Mouse (Mus musculus): ENCODE measurements at regions not wholly inside any gene's neighbourhood (a gene's known extent, or its start where the extent isn't known, plus 50 kb on each side); places are given as distances from the start of the nearest gene placed in this dataset.

DNA sequence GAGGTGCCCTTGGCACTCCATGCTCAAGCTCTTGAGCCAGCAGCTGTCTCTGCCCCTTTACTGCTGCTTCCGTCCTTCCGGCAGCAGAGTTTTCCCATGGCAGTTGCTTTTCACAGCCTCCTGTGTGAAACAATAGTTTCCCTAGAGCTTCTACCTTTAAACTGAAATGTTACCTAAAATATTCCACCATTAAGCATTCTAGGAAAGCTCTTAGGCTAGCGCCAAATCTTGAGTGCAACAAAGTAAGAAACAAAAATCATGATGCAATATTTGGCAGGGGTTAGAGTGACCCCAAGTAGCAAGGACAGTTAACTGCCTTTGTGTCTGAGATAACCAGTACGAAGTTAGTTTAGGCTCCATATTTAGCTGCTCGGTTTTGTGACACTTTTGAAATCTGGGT, 830.3 kb upstream of the Tenm2 start:
- Histone ChIP-seq H3K4me3 (ENCODE audit: insufficient read depth, low read length) (no peak overlapping the region), H3K4me1 (ENCODE audit: control insufficient read depth, insufficient read depth, low read length) (no peaks in the 10 kb centered on the region), H3K27ac (ENCODE audit: insufficient read depth, low read length) (no peak overlapping the region)
- TF ChIP-seq POLR2A (IDR thresholded peaks at IDR 0.05; ENCODE audit: extremely low read depth, insufficient read depth, low read length) (no peak), CTCF (IDR thresholded peaks at IDR 0.05; ENCODE audit: extremely low read depth, insufficient read depth, low read length) (no peak)

DNA sequence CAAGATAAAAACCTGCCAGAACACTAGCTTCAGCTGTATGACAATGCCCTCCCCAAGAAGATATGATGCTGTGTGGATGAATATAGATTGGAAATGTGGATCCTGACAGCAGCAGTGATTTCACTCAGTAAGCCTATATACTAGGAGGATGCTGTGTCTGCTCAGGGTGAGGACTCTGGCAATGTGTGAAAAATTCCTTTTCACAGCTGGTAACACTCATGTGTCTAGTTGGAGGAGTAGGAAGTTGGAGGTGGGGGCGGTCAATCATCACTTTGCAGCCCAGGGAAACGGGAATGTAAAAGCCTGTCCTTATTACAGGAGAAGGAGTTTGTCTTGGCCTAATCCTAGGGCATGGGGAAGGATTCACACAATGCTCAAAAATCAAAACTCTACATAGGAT, 824.3 kb upstream of the Tenm2 start:
- Histone ChIP-seq H3K4me1 (ENCODE audit: control insufficient read depth, insufficient read depth, low read length) (no peaks in the 10 kb centered on the region; the same call in 1 of the 2 replicates), H3K4me3 (ENCODE audit: insufficient read depth, low read length) (no peak overlapping the region), H3K27ac (ENCODE audit: insufficient read depth, low read length) (peak overlapping the region; percentile 96)
- TF ChIP-seq CTCF (IDR thresholded peaks at IDR 0.05; ENCODE audit: extremely low read depth, insufficient read depth, low read length): no peak
- no peak for TF ChIP-seq POLR2A (IDR thresholded peaks at IDR 0.05; ENCODE audit: extremely low read depth, insufficient read depth, low read length)

DNA sequence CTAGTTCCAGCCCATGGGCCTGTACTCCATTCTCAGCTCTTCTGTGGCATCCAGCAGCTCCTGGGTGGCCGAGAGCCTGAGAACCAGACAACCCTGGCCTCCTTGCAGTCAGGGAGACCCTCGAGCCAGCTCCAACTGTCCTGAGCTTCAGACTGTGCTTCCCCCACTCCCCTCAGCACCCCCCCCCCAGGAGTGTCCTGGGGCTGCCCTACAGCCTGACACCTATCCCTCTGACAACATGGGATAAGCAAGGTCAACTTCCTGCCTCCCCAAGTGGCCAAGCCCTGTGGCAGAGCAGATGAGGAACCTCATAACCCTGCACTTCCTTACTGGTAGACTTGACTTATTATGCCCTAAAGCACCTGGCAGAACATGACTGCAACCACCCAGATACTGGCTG, 823.1 kb upstream of the Tenm2 start:
- no peak for TF ChIP-seq CTCF (IDR thresholded peaks at IDR 0.05; ENCODE audit: extremely low read depth, insufficient read depth, low read length)
- TF ChIP-seq POLR2A (IDR thresholded peaks at IDR 0.05; ENCODE audit: extremely low read depth, insufficient read depth, low read length): no peak
- H3K4me3 ChIP-seq (ENCODE audit: insufficient read depth, low read length): no peak overlapping the region
- no peaks in the 10 kb centered on the region; the same call in 1 of the 2 replicates for H3K4me1 ChIP-seq (ENCODE audit: control insufficient read depth, insufficient read depth, low read length)
- no peak overlapping the region for H3K27ac ChIP-seq (ENCODE audit: insufficient read depth, low read length)

DNA sequence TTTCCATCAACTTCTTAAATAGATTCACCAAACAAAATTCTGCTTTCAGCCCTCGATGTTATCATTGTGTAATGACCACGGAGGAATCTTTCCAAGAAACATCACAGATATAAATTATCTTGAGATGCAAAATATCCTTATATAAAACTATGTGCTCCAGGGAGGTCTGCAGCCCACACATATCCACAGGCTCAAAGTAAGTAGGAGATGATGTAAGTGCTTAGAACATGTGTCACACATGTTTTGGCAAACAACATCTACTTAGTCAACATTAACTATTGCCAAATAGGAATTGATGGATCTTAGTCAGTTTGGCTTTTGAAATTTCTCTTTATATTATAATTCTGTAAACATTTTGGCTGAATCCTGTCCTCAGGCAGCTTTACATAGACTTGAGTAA, 800.8 kb upstream of the Tenm2 start:
- no peak overlapping the region for H3K4me3 ChIP-seq (ENCODE audit: insufficient read depth, low read length)
- H3K27ac ChIP-seq (ENCODE audit: insufficient read depth, low read length): no peak overlapping the region
- no peaks in the 10 kb centered on the region for H3K4me1 ChIP-seq (ENCODE audit: control insufficient read depth, insufficient read depth, low read length)
- TF ChIP-seq CTCF (IDR thresholded peaks at IDR 0.05; ENCODE audit: extremely low read depth, insufficient read depth, low read length) (no peak), POLR2A (IDR thresholded peaks at IDR 0.05; ENCODE audit: extremely low read depth, insufficient read depth, low read length) (no peak)

DNA sequence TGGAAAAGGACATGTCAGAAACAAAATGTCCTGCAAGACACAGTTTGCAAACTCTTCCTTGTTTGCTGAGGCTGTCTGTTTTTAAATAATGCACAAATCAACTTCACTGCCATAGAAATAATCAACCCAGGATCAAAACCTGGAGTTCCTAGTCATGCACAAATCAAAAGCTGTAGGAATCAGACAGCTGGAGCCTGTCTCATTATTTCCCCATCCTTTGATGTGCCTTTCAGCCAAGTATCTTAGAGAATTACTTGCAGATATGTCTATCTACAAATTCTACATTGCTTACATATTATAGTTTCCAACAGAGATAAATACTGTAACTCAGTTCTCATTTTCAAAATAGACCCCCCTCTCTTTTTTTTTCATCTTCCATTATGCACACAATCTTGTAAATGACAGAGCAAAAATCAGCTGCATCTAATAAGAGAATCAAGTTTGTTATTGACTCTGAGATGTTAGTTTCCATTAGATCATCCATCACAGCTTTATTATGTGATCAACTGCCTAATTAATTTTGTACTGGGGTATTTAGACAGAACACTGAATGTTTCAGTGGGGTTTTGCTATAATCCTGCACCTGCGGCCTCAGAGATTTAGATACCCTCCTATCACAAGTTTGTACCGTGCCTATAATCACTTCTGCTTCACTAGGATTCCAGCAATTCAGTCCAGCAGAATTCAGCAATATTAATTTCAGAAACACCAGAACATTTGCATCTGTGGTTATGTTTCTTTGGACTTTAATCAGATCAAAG, 798.9 kb upstream of the Tenm2 start:
- no peak overlapping the region for H3K27ac ChIP-seq (ENCODE audit: insufficient read depth, low read length)
- no peaks in the 10 kb centered on the region for H3K4me1 ChIP-seq (ENCODE audit: control insufficient read depth, insufficient read depth, low read length)
- no peak overlapping the region for H3K4me3 ChIP-seq (ENCODE audit: insufficient read depth, low read length)
- TF ChIP-seq CTCF (IDR thresholded peaks at IDR 0.05; ENCODE audit: extremely low read depth, insufficient read depth, low read length): no peak
- no peak for TF ChIP-seq POLR2A (IDR thresholded peaks at IDR 0.05; ENCODE audit: extremely low read depth, insufficient read depth, low read length)

DNA sequence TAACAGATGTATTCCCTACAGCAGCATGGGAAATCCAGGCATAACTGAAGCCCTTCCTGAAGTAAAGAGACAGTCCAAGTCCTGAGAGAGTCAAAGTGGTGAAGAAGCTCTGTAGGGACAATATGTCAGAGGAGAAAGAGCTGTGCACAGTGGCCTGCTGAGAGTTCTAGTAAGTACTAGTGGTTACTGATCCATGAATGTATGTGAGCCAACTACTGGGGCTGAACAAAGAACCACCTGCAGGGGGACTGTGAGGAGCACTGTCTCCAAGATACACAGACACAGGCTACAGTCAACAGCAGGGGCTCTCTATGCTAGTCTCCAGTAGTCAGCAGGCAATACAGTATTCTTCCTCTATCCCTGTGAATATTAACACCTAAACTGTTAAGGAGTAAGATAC, 785.9 kb upstream of the Tenm2 start:
- TF ChIP-seq CTCF (IDR thresholded peaks at IDR 0.05; ENCODE audit: extremely low read depth, insufficient read depth, low read length) (no peak), POLR2A (IDR thresholded peaks at IDR 0.05; ENCODE audit: extremely low read depth, insufficient read depth, low read length) (no peak)
- H3K4me3 ChIP-seq (ENCODE audit: insufficient read depth, low read length): no peak overlapping the region
- H3K27ac ChIP-seq (ENCODE audit: insufficient read depth, low read length): no peak overlapping the region
- H3K4me1 ChIP-seq (ENCODE audit: control insufficient read depth, insufficient read depth, low read length): no peaks in the 10 kb centered on the region

DNA sequence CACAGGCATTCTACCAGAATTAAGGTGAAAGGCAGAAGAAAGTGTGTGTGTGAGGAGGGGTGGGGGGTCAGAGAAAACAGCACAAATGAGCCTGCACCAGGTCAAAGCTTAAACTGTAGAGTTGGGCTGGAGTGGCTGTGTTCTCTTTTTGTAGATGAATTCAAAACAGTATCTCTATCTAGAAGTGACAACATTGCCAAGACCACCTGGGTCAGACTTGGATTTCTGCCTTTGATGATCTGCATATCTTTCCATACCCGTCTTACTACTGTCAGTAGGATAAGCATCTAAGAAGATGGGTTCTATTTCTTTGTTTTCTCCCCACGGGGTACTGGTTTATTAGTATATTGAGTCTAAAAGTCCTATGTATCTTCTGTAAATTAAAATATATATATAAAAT, 742.4 kb upstream of the Tenm2 start:
- Histone ChIP-seq H3K27ac (ENCODE audit: insufficient read depth, low read length) (no peak overlapping the region), H3K4me1 (ENCODE audit: control insufficient read depth, insufficient read depth, low read length) (no peaks in the 10 kb centered on the region; the same call in 1 of the 2 replicates), H3K4me3 (ENCODE audit: insufficient read depth, low read length) (no peak overlapping the region)
- TF ChIP-seq CTCF (IDR thresholded peaks at IDR 0.05; ENCODE audit: extremely low read depth, insufficient read depth, low read length) (no peak), POLR2A (IDR thresholded peaks at IDR 0.05; ENCODE audit: extremely low read depth, insufficient read depth, low read length) (no peak)

DNA sequence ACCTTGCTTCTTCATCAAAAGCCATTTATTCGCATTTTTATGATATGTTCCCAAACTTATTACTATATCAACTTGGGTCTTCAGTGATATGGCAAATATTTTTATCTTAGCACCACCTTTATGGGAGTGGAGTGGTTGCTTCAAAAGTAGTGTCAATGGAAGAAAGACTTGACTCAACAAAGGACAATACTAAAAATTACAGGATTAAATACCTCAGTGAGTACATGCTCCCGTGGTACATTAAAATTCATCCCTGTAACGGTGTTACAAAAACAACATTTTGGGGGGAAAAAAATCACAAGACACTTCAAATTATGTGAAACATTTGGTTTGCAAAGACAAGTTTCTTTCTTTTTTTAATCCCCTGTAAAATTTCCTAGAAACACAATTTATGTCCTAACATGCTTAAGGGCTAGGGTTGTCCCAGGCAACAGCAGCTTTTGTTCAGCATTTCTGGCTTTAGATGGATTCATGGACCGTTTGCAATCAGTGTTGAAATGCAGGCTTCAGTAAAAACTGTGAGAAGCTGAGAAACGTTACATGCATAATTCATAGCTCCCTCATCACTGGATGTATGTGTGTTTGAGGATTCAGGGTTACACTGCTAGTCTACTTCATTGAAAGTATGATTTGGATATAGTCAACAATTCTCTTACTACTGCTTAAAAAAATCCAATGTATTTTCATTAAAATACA, 700.8 kb upstream of the Tenm2 start:
- no peak overlapping the region for H3K27ac ChIP-seq (ENCODE audit: insufficient read depth, low read length)
- H3K4me1 ChIP-seq (ENCODE audit: control insufficient read depth, insufficient read depth, low read length): no peaks in the 10 kb centered on the region
- no peak overlapping the region for H3K4me3 ChIP-seq (ENCODE audit: insufficient read depth, low read length)
- TF ChIP-seq CTCF (IDR thresholded peaks at IDR 0.05; ENCODE audit: extremely low read depth, insufficient read depth, low read length) (no peak), POLR2A (IDR thresholded peaks at IDR 0.05; ENCODE audit: extremely low read depth, insufficient read depth, low read length) (no peak)

DNA sequence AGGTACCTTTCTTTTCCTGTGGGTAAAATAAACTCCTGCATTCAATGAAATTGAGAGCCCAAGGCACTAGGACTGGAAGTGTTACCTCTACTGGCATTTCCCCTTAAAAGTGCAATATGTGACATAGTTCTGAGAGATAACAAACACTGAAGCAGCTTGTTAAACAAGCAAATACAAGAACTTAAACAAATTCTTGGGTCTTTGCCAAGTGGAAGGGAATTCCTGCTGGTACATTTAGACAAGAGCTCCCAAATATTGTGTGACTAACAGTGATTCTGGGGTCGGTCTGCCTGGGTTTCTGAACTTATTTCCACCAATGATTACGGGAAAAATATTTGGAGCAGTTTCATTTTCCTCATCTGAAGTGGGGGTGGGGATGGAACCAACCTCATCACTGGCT, 677.4 kb upstream of the Tenm2 start:
- no peak overlapping the region for H3K4me3 ChIP-seq (ENCODE audit: insufficient read depth, low read length)
- TF ChIP-seq POLR2A (IDR thresholded peaks at IDR 0.05; ENCODE audit: extremely low read depth, insufficient read depth, low read length): no peak
- TF ChIP-seq CTCF (IDR thresholded peaks at IDR 0.05; ENCODE audit: extremely low read depth, insufficient read depth, low read length): no peak
- no peaks in the 10 kb centered on the region for H3K4me1 ChIP-seq (ENCODE audit: control insufficient read depth, insufficient read depth, low read length)
- no peak overlapping the region for H3K27ac ChIP-seq (ENCODE audit: insufficient read depth, low read length)

DNA sequence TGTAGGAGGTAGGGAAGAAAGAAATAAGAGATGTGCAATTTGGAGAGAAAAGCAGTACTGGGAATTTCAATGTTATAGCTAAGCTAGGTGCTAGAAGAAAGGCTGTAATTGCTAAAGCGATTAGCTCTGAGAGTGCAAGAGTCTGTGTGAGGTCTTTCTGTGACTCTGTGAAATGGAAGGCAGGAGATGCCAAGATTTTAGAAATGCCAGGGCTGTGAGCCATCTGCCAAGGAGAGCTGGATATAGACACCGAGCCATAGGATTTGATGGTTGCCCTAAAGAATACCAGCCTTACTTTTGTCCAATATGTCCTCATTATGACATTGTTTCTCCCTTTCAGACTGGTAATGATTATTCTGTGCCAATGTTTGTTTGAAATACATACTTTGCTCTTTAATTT, 669.2 kb upstream of the Tenm2 start:
- TF ChIP-seq POLR2A (IDR thresholded peaks at IDR 0.05; ENCODE audit: extremely low read depth, insufficient read depth, low read length) (no peak), CTCF (IDR thresholded peaks at IDR 0.05; ENCODE audit: extremely low read depth, insufficient read depth, low read length) (no peak)
- H3K4me3 ChIP-seq (ENCODE audit: insufficient read depth, low read length): no peak overlapping the region
- no peak overlapping the region for H3K27ac ChIP-seq (ENCODE audit: insufficient read depth, low read length)
- H3K4me1 ChIP-seq (ENCODE audit: control insufficient read depth, insufficient read depth, low read length): no peaks in the 10 kb centered on the region

Data from cortical plate, adult 2 months (tissue).